23 mouse cellular contexts compared by ENCODE assay signal in the genomic region with DNA sequence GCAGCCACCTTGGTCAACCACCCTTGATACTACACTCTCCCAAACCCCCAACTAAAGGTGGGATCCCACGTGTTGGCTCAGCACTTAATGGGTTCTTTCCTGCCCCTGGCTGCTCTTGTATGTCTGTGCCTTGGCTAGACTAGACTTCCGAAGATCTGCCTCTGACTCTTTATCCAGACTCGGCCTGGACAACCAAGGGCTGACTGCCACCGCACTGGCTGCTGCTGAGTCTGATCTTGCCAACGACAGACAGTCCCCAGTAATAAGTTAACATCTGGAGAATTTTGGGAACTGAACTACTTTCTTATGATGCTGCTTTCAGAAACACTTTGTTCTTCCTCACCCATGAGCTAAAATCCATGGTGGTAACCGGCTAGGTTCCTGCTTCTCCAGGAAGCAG.
"Had no signal": no experiment of that assay in that cellular context is flagged by ENCODE, and none has a peak within 500 bp of the region (broad histone marks: within the 10 kb centered on the region; RNA-seq: fewer than 3 reads in every experiment).

No protein-coding gene starts in this region.

- H3K4me1 ChIP-seq: heart, embryonic 10.5 days; heart, embryonic 12.5 days; limb, embryonic 10.5 days; liver, embryonic 13.5 days; liver, embryonic 15.5 days had no signal

- H3K4me3 ChIP-seq: forebrain, embryonic 15.5 days; heart, embryonic 10.5 days; heart, embryonic 12.5 days; hindbrain, embryonic 13.5 days; hindbrain, embryonic 15.5 days; kidney, embryonic 15.5 days; left cerebral cortex, adult 2 months; limb, embryonic 10.5 days; limb, embryonic 12.5 days; liver, embryonic 13.5 days; liver, embryonic 15.5 days had no signal

- H3K27ac ChIP-seq: forebrain, embryonic 15.5 days; heart, embryonic 10.5 days; hindbrain, embryonic 13.5 days; hindbrain, embryonic 15.5 days; hindbrain, postnatal 0 days; kidney, embryonic 15.5 days; kidney, postnatal 0 days; left cerebral cortex, adult 2 months; limb, embryonic 10.5 days; limb, embryonic 12.5 days; liver, embryonic 13.5 days; liver, embryonic 15.5 days had no signal

- H3K9ac ChIP-seq: forebrain, embryonic 15.5 days; forebrain, postnatal 0 days; heart, embryonic 12.5 days; hindbrain, embryonic 13.5 days; hindbrain, embryonic 15.5 days; kidney, embryonic 15.5 days; limb, embryonic 12.5 days; liver, embryonic 13.5 days; liver, embryonic 15.5 days had no signal

- H3K36me3 ChIP-seq: forebrain, embryonic 15.5 days; heart, embryonic 10.5 days; heart, embryonic 12.5 days; hindbrain, embryonic 13.5 days; hindbrain, embryonic 15.5 days; kidney, embryonic 15.5 days; limb, embryonic 10.5 days; limb, embryonic 12.5 days; liver, embryonic 13.5 days; liver, embryonic 15.5 days had no signal

- H3K9me3 ChIP-seq: forebrain, embryonic 15.5 days; heart, embryonic 10.5 days; hindbrain, embryonic 13.5 days; hindbrain, embryonic 15.5 days; kidney, embryonic 15.5 days; limb, embryonic 10.5 days; liver, embryonic 13.5 days; liver, embryonic 15.5 days had no signal

- H3K27me3 ChIP-seq: heart, embryonic 12.5 days; hindbrain, embryonic 15.5 days; kidney, embryonic 15.5 days; limb, embryonic 12.5 days; liver, embryonic 13.5 days; liver, embryonic 15.5 days had no signal

- H3K4me2 ChIP-seq: forebrain, embryonic 15.5 days; heart, embryonic 12.5 days; hindbrain, embryonic 13.5 days; hindbrain, embryonic 15.5 days; kidney, embryonic 15.5 days; limb, embryonic 12.5 days; liver, embryonic 11.5 days; liver, embryonic 13.5 days; liver, embryonic 15.5 days had no signal

- ATAC-seq: forebrain, embryonic 15.5 days; forebrain, postnatal 0 days; hindbrain, postnatal 0 days; intestine, embryonic 16.5 days had no signal

- DNase-seq: forebrain, postnatal 0 days; heart, postnatal 14 days; kidney, adult 11 months; kidney, adult 2 months; kidney, adult 9 months; kidney, postnatal 14 days; kidney, postnatal 36 days; liver; liver, embryonic 13.5 days had no signal
